Mouse (Mus musculus): ENCODE data around the gene Neurod6.

- no peak for TF ChIP-seq CTCF (IDR thresholded peaks at IDR 0.05; ENCODE audit: insufficient read depth, low read depth, low read length)
- TF ChIP-seq POLR2A (IDR thresholded peaks at IDR 0.05; ENCODE audit: insufficient read depth, low read depth, low read length): no peak
Observed at GRCm38 (mm10) chr6:55680974-55681373, at the start of gene Neurod6.
